8 mouse cellular contexts compared by ENCODE assay signal in the genomic region with DNA sequence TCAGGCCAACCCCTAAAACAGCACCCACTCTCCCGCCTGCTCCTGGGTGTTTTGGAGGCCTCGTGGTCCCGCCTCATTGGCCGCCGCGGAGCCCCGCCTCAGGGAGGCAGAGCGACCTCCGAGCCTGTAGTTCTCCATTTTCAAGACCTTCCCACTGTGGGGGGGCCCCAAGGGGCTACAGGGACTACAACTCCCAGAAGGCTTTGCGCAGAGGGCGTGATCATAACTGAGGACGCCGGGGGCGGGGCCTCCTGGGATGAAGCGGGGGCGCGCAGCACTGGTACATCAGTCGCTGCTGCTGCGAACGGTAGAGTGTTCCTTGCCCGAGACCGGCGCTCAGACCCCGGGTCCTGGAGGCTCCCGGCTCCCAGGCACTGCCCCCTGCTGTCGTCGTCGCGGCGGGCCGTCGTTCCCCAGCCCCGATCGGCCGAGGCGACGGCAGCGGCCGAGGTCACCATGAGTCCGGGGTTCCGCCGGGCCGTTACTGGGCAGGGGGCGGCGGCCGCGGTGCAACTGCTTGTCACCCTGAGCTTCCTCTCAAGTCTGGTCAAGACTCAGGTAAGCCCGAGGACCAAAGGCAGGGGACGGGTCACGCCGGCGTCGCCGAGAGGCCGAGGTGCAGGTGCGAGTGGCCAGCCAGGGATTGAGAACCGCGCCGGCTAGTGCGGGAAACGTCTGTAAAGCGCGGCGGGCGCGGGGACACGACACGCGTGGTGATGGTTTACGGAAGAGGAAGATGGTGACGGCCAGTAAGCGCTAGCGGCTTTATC. TPM values are rescaled to one million over a fixed set of nuclear protein-coding genes. Genes with fewer than 3 reads are reported as not detected.
DNase-seq lines count a peak whose midpoint lies in the region; ATAC-seq lines count a peak whose summit lies in the region.

A gene (plus strand): TSS at position 254 of the 770 bp plus-strand sequence.

- peak; percentile 93 for DNase-seq in adipocyte (ENCODE audit: low spot score)
- peak; percentile 95 for DNase-seq in embryo, embryonic 10 days (ENCODE audit: low spot score)
- DNase-seq in gastrocnemius, postnatal 10 days = peak; percentile 95
- DNase-seq in left cerebral cortex, postnatal 10 days (ENCODE audit: extremely low spot score in 1 of 2, low spot score in 2 of 2) = peak; percentile 99
- peak; percentile 99 for DNase-seq in right cerebral cortex, postnatal 25 days
- peak; percentile 95 to 96 for DNase-seq in urinary bladder, postnatal 4 days (ENCODE audit: low spot score in 2 of 2)

- intact Hi-C loops in left cerebral cortex, postnatal 10 days (cut with DNase I) = no loop called here

- ATAC-seq in inflammation-experienced regulatory T-cells, adult 6 months = peak; percentile 92
- peak; percentile 98 for ATAC-seq in megakaryocyte-erythroid progenitor cell, adult 5-6 weeks (replicated peaks; ENCODE audit: low FRiP score, low TSS enrichment, poor library complexity, severe bottlenecking)

RNA-seq across cellular contexts. Expression of the gene that starts here (rescaled TPM):
- total RNA-seq in gastrocnemius, postnatal 10 days (2021) = 1 to 10 TPM in 1 of 2 experiments, under 1 TPM in 1; 0.82 to 1.4 TPM
- 1 to 10 TPM; 5.8 to 8.2 (median 7.1) TPM for polyA plus RNA-seq in inflammation-experienced regulatory T-cells, adult 6 months (2017; shearing (Covaris generic))
- 10 to 100 TPM; 10.5 to 11.0 TPM for total RNA-seq in left cerebral cortex, postnatal 10 days (2021)
- total RNA-seq in megakaryocyte-erythroid progenitor cell, adult 5-6 weeks (2014; fragmentation: Nextera tagmentation) = 1.6 and 2.8 TPM in 2 replicates
- 2.3 and 5.0 TPM in 2 replicates for total RNA-seq in megakaryocyte-erythroid progenitor cell, adult 5-6 weeks (2017)

Comparison
In these comparisons a context has a peak if more than half of its experiments do, and no peak if none do; other contexts are left out.
1. Peak in every context shown above with its lines: DNase-seq and ATAC-seq.